Mouse (Mus musculus) cerebellum, adult 2 months (tissue): ENCODE measurements around the gene Fam173a.

Source experiments
- CTCF ChIP-seq: fragments of 200-500 bp; IDR thresholded peaks from 2 replicates; pipeline ENCODE4 v1.5.1; 2011; ENCODE audit warnings: low read depth, mild to moderate bottlenecking, control low read depth, low read length, moderate library complexity, borderline replicate concordance; ENCODE audit not compliant: insufficient read depth
- POLR2A ChIP-seq: fragments of 200-500 bp; IDR thresholded peaks from 2 replicates; pipeline ENCODE4 v1.6.1; 2011; ENCODE audit warnings: low read length, control low read depth, borderline replicate concordance; ENCODE audit not compliant: insufficient read depth

- TF ChIP-seq POLR2A: 0 out of 2 replicates have a peak, but pooled peaks have one; percentile 11
- no peak for TF ChIP-seq CTCF
Observed at GRCm38 (mm10) chr17:25809606-25810340, 17.1 kb upstream of the Fam173a start.
